Mouse (Mus musculus): ENCODE measurements around the gene Tbc1d8. TPM values are rescaled to one million over a fixed set of nuclear protein-coding genes. Genes with fewer than 3 reads are reported as not detected.

Gene Tbc1d8
- total and polyA plus RNA-seq, 2 experiments from 2014 or later: 7.8 to 17.4 TPM

DNA sequence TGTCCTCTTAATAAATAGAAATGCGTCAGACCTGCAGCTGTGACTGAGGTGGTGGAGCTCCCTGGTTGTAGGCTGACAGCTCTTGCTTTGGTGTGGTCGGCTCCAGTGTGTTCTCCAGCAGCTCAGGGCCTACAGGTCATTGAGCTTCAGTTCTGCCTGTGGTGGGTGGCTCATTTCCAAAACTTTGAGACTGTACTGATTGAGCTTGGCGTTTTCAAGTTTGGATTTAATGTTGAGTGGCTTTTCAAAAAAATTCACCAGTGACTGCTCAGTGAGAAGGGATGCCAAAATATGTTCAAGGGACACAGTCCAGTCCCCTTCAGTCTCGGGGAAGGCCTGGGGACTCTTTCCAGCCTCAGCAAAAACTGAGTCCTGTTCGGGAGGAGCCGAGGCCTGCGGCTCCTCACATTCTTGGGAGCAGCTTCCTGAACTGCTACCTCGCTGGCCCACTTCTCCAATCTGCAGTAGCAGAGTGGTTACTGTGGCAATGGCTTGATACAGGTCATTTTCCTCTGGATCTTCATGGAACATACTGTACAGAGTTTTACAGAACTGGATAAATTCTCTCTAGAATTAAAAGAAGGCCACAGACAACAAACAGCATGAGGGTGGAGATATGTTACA is 106.2 kb downstream of the Tbc1d8 start:
- Histone ChIP-seq H3K9ac (replicated peaks; ENCODE audit: low read length) (no peak overlapping the region), H3K4me2 (ENCODE audit: low read depth, low read length) (no peak overlapping the region), H3K27me3 (ENCODE audit: insufficient read depth, low read length) (no peaks in the 10 kb centered on the region), H3K27ac (no peak overlapping the region), H3K4me1 (ENCODE audit: insufficient read depth, low read length) (peaks cover 5% of the 10 kb centered on the region; the same call in 1 of the 2 replicates), H3K9me3 (ENCODE audit: low read length) (no peaks in the 10 kb centered on the region), H3K4me3 (ENCODE audit: low read length) (no peak overlapping the region), H3K36me3 (ENCODE audit: insufficient read depth, low read length) (peaks cover 36% of the 10 kb centered on the region)
- ATAC-seq (no peak), DNase-seq (ENCODE audit: low spot score) (no peak)
- TF ChIP-seq CTCF (IDR thresholded peaks at IDR 0.05; ENCODE audit: low read depth): no peak
- 76% methylated on average over 8 of the region's 8 CpGs for WGBS

DNA sequence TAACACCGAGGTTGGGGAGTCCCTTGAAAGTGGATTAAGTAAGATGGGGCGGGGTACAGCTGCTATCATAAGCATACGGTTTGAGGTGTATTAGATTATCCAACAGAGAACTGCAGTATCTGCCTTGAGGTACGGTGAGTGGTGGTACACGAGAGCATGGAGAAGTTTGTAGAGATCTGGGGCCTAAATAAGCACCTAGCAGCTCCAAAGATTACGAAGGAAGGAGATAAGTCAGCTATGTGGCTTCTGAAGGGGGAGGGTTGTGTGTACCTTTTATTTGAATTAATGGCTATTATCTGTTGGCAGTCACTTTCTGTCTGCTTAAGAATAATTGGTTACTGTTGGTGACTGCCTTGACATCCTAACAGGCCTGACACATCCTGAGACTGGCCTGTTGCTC is 108.1 kb downstream of the Tbc1d8 start:
- ATAC-seq (no peak), DNase-seq (ENCODE audit: low spot score) (no peak)
- peaks cover 5% of the 10 kb centered on the region; the same call in 1 of the 2 replicates for H3K4me1 ChIP-seq (ENCODE audit: insufficient read depth, low read length)
- no peaks in the 10 kb centered on the region for H3K9me3 ChIP-seq (ENCODE audit: low read length)
- no peaks in the 10 kb centered on the region for H3K27me3 ChIP-seq (ENCODE audit: insufficient read depth, low read length)
- H3K4me2 ChIP-seq (ENCODE audit: low read depth, low read length): no peak overlapping the region
- no peak overlapping the region for H3K4me3 ChIP-seq (ENCODE audit: low read length)
- TF ChIP-seq CTCF (IDR thresholded peaks at IDR 0.05; ENCODE audit: low read depth): no peak
- WGBS: 90% methylated on average over 6 of the region's 6 CpGs
- peaks cover 36% of the 10 kb centered on the region for H3K36me3 ChIP-seq (ENCODE audit: insufficient read depth, low read length)
- no peak overlapping the region for H3K27ac ChIP-seq
- H3K9ac ChIP-seq (replicated peaks; ENCODE audit: low read length): no peak overlapping the region

DNA sequence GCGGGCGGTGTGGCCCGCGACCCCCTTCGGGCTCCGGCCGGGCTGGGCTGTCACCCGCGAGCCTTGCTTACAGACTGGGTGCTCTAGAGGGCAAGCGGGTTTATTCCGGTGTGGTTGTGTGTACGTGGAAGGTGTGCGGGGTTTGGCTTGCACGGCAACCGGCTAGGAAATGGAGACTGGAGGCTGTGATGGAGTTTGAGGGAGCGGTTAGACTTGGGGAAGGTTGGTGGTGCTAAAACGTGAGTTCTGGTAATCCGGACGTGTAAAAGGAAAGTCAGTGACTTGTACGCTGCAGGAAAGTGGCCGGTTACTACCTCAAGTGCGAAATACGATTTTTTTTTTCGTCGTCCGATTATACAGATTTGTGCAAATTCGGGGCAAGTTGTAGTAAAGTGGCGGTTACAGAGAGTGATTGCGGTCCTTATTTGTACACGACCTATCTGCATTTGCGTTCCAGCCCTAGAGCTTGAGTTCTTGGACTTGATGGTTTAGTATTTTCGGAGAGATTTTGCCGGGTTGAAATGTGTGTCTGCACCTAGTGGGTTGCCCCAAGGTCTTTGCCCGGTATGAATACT is 110.2 kb downstream of the Tbc1d8 start:
- H3K27ac ChIP-seq: peak overlapping the region; percentile 93
- peaks cover 5% of the 10 kb centered on the region; the same call in 1 of the 2 replicates for H3K4me1 ChIP-seq (ENCODE audit: insufficient read depth, low read length)
- no peak for TF ChIP-seq CTCF (IDR thresholded peaks at IDR 0.05; ENCODE audit: low read depth)
- DNase-seq (ENCODE audit: low spot score) (peak; percentile 37), ATAC-seq (no peak; the same call in 1 of the 2 replicates)
- no peaks in the 10 kb centered on the region for H3K9me3 ChIP-seq (ENCODE audit: low read length)
- under 1% methylated on average over 34 of the region's 34 CpGs for WGBS
- H3K27me3 ChIP-seq (ENCODE audit: insufficient read depth, low read length): no peaks in the 10 kb centered on the region
- H3K9ac ChIP-seq (replicated peaks; ENCODE audit: low read length): peak overlapping the region; percentile 95
- H3K4me2 ChIP-seq (ENCODE audit: low read depth, low read length): peak overlapping the region; percentile 76
- peak overlapping the region; percentile 73 for H3K4me3 ChIP-seq (ENCODE audit: low read length)
- H3K36me3 ChIP-seq (ENCODE audit: insufficient read depth, low read length): peaks cover 32% of the 10 kb centered on the region

DNA sequence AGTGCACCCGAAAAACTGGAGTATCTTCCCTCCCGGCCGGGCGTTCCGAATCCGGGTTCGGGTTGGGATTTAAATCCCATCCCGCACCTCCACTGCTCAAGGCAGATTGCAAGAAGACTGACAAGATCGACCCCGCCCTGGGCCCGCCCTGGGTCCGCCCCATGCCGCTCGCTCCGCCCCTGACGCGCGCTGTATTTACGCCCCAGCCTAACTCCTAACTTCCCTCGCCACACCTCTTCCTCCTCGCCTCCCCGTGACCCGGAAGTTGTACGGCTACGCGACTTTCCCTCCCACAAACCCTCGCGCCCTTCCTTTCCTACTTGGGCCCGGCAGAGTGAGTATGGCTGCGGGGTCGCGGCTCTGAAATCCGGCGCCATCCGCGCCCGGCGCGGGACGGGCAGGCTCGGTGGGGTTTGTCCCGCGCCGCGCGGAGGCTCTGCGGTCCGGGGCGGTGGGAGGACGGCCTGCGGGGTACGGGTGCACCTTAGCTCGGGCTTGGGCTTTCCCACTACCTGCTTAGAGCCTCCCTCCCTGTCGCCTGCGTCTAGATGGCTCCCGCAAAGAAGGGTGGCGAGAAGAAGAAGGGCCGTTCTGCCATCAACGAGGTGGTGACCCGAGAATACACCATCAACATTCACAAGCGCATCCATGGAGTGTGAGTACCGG is 110.8 kb downstream of the Tbc1d8 start, which contains the start of gene Rpl31:
Rpl31 (plus strand) TSS at position 242 of the 666 bp plus-strand sequence.
- ATAC-seq (peak; percentile 99), DNase-seq (ENCODE audit: low spot score) (peak; percentile 97)
- peaks cover 26% of the 10 kb centered on the region for H3K36me3 ChIP-seq (ENCODE audit: insufficient read depth, low read length)
- H3K4me2 ChIP-seq (ENCODE audit: low read depth, low read length): peak within 1 kb of the TSS; percentile 76
- H3K4me3 ChIP-seq (ENCODE audit: low read length): peak within 1 kb of the TSS; percentile 73
- H3K27me3 ChIP-seq (ENCODE audit: insufficient read depth, low read length): no peaks in the 10 kb centered on the region
- under 1% methylated on average over 60 of the region's 62 CpGs for WGBS
- peak within 1 kb of the TSS; percentile 93 for H3K27ac ChIP-seq
- H3K4me1 ChIP-seq (ENCODE audit: insufficient read depth, low read length): peaks cover 5% of the 10 kb centered on the region; the same call in 1 of the 2 replicates
- no peaks in the 10 kb centered on the region for H3K9me3 ChIP-seq (ENCODE audit: low read length)
- no peak for TF ChIP-seq CTCF (IDR thresholded peaks at IDR 0.05; ENCODE audit: low read depth)
- peak within 1 kb of the TSS; percentile 95 for H3K9ac ChIP-seq (replicated peaks; ENCODE audit: low read length)

DNA sequence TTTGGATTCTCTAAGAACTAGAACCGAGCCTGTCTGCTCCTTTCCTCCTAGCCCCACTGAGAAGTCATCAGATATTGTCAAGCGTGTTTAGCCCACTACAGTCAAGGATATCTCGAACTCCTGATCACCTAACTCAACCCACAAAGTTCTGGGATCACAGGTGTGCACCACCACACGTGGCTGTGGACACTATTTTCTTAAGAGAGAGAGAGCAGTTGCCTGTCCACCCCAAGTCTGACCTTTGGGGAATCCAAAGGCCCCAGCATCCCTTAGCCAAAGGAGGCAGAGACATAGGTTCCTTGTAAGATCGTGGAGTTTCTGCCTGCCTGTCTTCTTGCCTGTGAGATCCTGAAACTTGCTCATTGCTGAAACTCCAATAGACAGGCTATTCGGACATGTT is 111.5 kb downstream of the Tbc1d8 start:
- H3K27ac ChIP-seq: peak overlapping the region; percentile 93
- peak overlapping the region; percentile 73 for H3K4me3 ChIP-seq (ENCODE audit: low read length)
- ATAC-seq: no peak
- no peaks in the 10 kb centered on the region for H3K9me3 ChIP-seq (ENCODE audit: low read length)
- no peak for TF ChIP-seq CTCF (IDR thresholded peaks at IDR 0.05; ENCODE audit: low read depth)
- peak overlapping the region; percentile 60 for H3K9ac ChIP-seq (replicated peaks; ENCODE audit: low read length)
- H3K4me1 ChIP-seq (ENCODE audit: insufficient read depth, low read length): peaks cover 6% of the 10 kb centered on the region; the same call in 1 of the 2 replicates
- peaks cover 19% of the 10 kb centered on the region for H3K36me3 ChIP-seq (ENCODE audit: insufficient read depth, low read length)
- H3K27me3 ChIP-seq (ENCODE audit: insufficient read depth, low read length): no peaks in the 10 kb centered on the region
- WGBS: 17% methylated on average over 6 of the region's 6 CpGs
- no peak for DNase-seq (ENCODE audit: low spot score)
- peak overlapping the region; percentile 76 for H3K4me2 ChIP-seq (ENCODE audit: low read depth, low read length)

DNA sequence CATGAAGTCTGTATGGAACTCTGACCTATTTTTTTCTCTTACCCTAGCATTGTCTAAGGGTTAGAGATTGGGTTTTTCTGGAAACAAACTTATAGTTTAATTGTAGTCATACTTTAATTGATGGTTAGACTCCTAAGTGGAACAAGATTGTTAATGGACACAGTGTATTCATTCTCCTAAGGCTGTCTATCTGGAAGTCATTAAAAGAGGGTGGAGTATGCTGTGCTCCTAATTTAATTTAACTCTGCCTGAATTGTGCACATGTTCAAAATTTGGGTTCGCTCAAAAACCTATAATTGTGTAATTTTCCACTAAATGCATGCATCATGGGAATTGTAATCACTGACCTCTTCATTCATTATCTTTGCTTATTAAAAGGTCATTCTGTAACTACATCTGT is 113.0 kb downstream of the Tbc1d8 start:
- Histone ChIP-seq H3K4me2 (ENCODE audit: low read depth, low read length) (no peak overlapping the region), H3K27me3 (ENCODE audit: insufficient read depth, low read length) (no peaks in the 10 kb centered on the region), H3K9me3 (ENCODE audit: low read length) (no peaks in the 10 kb centered on the region), H3K4me3 (ENCODE audit: low read length) (no peak overlapping the region), H3K36me3 (ENCODE audit: insufficient read depth, low read length) (peaks cover 8% of the 10 kb centered on the region), H3K9ac (replicated peaks; ENCODE audit: low read length) (no peak overlapping the region), H3K27ac (no peak overlapping the region), H3K4me1 (ENCODE audit: insufficient read depth, low read length) (peaks cover 10% of the 10 kb centered on the region; the same call in 1 of the 2 replicates)
- WGBS: 79% methylated on average over 1 of the region's 1 CpGs
- ATAC-seq (no peak), DNase-seq (ENCODE audit: low spot score) (no peak)
- TF ChIP-seq CTCF (IDR thresholded peaks at IDR 0.05; ENCODE audit: low read depth): no peak

Measured in hindbrain, postnatal 0 days (tissue).